Mouse (Mus musculus) bone marrow, adult 2 months (tissue): ENCODE results near the gene Nnmt. TPM values are rescaled to one million over a fixed set of nuclear protein-coding genes. Genes with fewer than 3 reads are reported as not detected.
A peak's percentile ranks its signal among the peaks of the same experiment; 100 is the strongest.

Experiments
- H3K27ac ChIP-seq: fragments of 200-500 bp; 2 replicates; pipeline ENCODE4 v1.5.1; 2012; ENCODE audit warnings: low read depth, mild to moderate bottlenecking, control low read depth, inconsistent platforms, low read length; ENCODE audit not compliant: control insufficient read depth, poor library complexity, insufficient read depth
- H3K4me1 ChIP-seq: fragments of 200-500 bp; 2 replicates; pipeline ENCODE4 v1.6.1; 2011; ENCODE audit warnings: low read length; ENCODE audit not compliant: control insufficient read depth, insufficient read depth
- H3K4me3 ChIP-seq: fragments of 200-500 bp; replicated peaks from 2 replicates; pipeline ENCODE3; 2011; ENCODE audit warnings: mild to moderate bottlenecking, low read depth, low read length, control low read depth; ENCODE audit not compliant: control insufficient read depth
- CTCF ChIP-seq: fragments of 200-500 bp; IDR thresholded peaks from 2 replicates; pipeline ENCODE4 v1.5.1; 2011; ENCODE audit warnings: low read length, control low read depth; ENCODE audit not compliant: control insufficient read depth, insufficient read depth
- POLR2A ChIP-seq: fragments of 200-500 bp; IDR thresholded peaks from 2 replicates; pipeline ENCODE4 v1.6.1; 2011; ENCODE audit warnings: low read depth, mild to moderate bottlenecking, control low read depth, low read length, borderline replicate concordance; ENCODE audit not compliant: control insufficient read depth
- WGBS: fragments of 180-500 bp; shearing (Covaris S2); methylation state at CpG from one replicate; pipeline ENCODE4 v1.1.7; 2018; 5-methylcytosine and 5-hydroxymethylcytosine counted together
- polyA plus RNA-seq: library from polyadenylated mRNA; stranded (reverse); fragments of >200 nt; gene quantifications from 2 replicates; pipeline ENCODE4 v1.2.4, GENCODE M21; 2011; ENCODE audit warnings: low replicate concordance; ENCODE audit not compliant: missing spikeins, insufficient read depth, insufficient read length

Nnmt gene
- polyA plus RNA-seq, 1 experiment = 12.8 TPM

- Histone ChIP-seq H3K4me3 (no peak overlapping the region), H3K27ac (no peak overlapping the region), H3K4me1 (peaks cover 2% of the 10 kb centered on the region; the same call in 1 of the 2 replicates)
- 16% methylated on average over 4 of the region's 4 CpGs for WGBS
- TF ChIP-seq CTCF (peak; percentile 50), POLR2A (no peak)
Measured at GRCm38 (mm10) chr9:48559482-48560139, 45.3 kb downstream of the Nnmt start.

GRCm38 (mm10) chr9:48558637-48559036, 46.3 kb downstream of the Nnmt start:
- no peak overlapping the region for H3K27ac ChIP-seq
- 18% methylated on average over 4 of the region's 4 CpGs for WGBS
- TF ChIP-seq CTCF (no peak), POLR2A (no peak)
- H3K4me1 ChIP-seq = peaks cover 2% of the 10 kb centered on the region; the same call in 1 of the 2 replicates
- no peak overlapping the region for H3K4me3 ChIP-seq

GRCm38 (mm10) chr9:48549056-48549455, 55.9 kb downstream of the Nnmt start:
- Histone ChIP-seq H3K4me3 (no peak overlapping the region), H3K4me1 (peaks cover 1% of the 10 kb centered on the region; the same call in 1 of the 2 replicates), H3K27ac (no peak overlapping the region)
- TF ChIP-seq POLR2A (no peak), CTCF (no peak)
- 78% methylated on average over 2 of the region's 2 CpGs for WGBS

GRCm38 (mm10) chr9:48547233-48547632, 57.7 kb downstream of the Nnmt start:
- no peak for TF ChIP-seq POLR2A
- no peak for TF ChIP-seq CTCF
- H3K27ac ChIP-seq = no peak overlapping the region; the same call in 1 of the 2 replicates
- H3K4me3 ChIP-seq = no peak overlapping the region
- H3K4me1 ChIP-seq = peaks cover 1% of the 10 kb centered on the region; the same call in 1 of the 2 replicates

Other genes with a start within 250 kb of the Nnmt start
- gene Rexo2, start 124.5 kb downstream of the Nnmt start, polyA plus RNA-seq = 64.8 and 68.4 TPM in 2 replicates
- gene Rbm7, start 109.9 kb downstream of the Nnmt start, polyA plus RNA-seq = 14.9 and 22.1 TPM in 2 replicates
- gene Gm5617, start 109.7 kb downstream of the Nnmt start, polyA plus RNA-seq = 1.9 and 7.9 TPM in 2 replicates
- gene Zbtb16, start 231.1 kb upstream of the Nnmt start, polyA plus RNA-seq = 4.2 and 7.5 TPM in 2 replicates